Mouse (Mus musculus) right cerebral cortex, postnatal 10 days (tissue): ENCODE results near the gene Zfyve28.
A peak's percentile ranks its signal among the peaks of the same experiment; 100 is the strongest.

ENCODE experiments used
- DNase-seq, 2 experiments: peaks; one replicate each; pipeline ENCODE4 v3.0.0; 2021; ENCODE audit warnings: low spot score in 2 of 2

Zfyve28 gene

GRCm38 (mm10) chr5:34183156-34183880, 104.9 kb downstream of the Zfyve28 start:
- DNase-seq = peak in 1 of 2 experiments; percentile 46

GRCm38 (mm10) chr5:34182486-34182885, 105.8 kb downstream of the Zfyve28 start:
- peak; percentile 28 to 29 for DNase-seq

- no peak for DNase-seq
Measured at GRCm38 (mm10) chr5:34177821-34178220, 110.4 kb downstream of the Zfyve28 start.

- peak; percentile 14 to 22 for DNase-seq
Measured at GRCm38 (mm10) chr5:34177091-34177490, 111.2 kb downstream of the Zfyve28 start.

GRCm38 (mm10) chr5:34176691-34177090, 111.6 kb downstream of the Zfyve28 start:
- peak; percentile 16 to 25 for DNase-seq

GRCm38 (mm10) chr5:34175403-34175694, 112.9 kb downstream of the Zfyve28 start:
- peak; percentile 18 to 23 for DNase-seq

GRCm38 (mm10) chr5:34174550-34175402, 113.5 kb downstream of the Zfyve28 start:
- DNase-seq = peak; percentile 18 to 21

GRCm38 (mm10) chr5:34174021-34174420, 114.2 kb downstream of the Zfyve28 start:
- peak; percentile 18 to 22 for DNase-seq

GRCm38 (mm10) chr5:34170726-34171125, 117.5 kb downstream of the Zfyve28 start:
- DNase-seq = peak in 1 of 2 experiments; percentile 35

GRCm38 (mm10) chr5:34169954-34170353, 118.3 kb downstream of the Zfyve28 start:
- no peak for DNase-seq

- peak; percentile 99 for DNase-seq
Measured at GRCm38 (mm10) chr5:34168950-34169891, 119.0 kb downstream of the Zfyve28 start, which contains the start of the genes Poln and Haus3. Gene Poln, minus strand, starts transcription at chr5:34169448. Gene Haus3, minus strand, starts transcription at chr5:34169527.

GRCm38 (mm10) chr5:34167857-34168256, 120.4 kb downstream of the Zfyve28 start:
- no peak for DNase-seq

GRCm38 (mm10) chr5:34165793-34166192, 122.5 kb downstream of the Zfyve28 start:
- no peak for DNase-seq

- no peak for DNase-seq
Measured at GRCm38 (mm10) chr5:34148476-34148875, 139.8 kb downstream of the Zfyve28 start.

GRCm38 (mm10) chr5:34147554-34147953, 140.7 kb downstream of the Zfyve28 start:
- no peak for DNase-seq
